Mouse (Mus musculus): Measurements from ENCODE around the gene Cmya5. TPM values are rescaled to one million over a fixed set of nuclear protein-coding genes. Genes with fewer than 3 reads are reported as not detected.
"Not testable (repeated sequence)": the region's sequence is repeated elsewhere in the genome, so short reads cannot be mapped to it uniquely, and the experiment has no call there.

Cmya5 gene
- polyA plus RNA-seq, 1 experiment from 2014 or later: 0.11 TPM

GRCm38 (mm10) chr13:93102340-93103090 is 42.0 kb downstream of the Cmya5 start:
- no peak for ATAC-seq (ENCODE audit: low read depth)

GRCm38 (mm10) chr13:93098596-93098995 is 45.9 kb downstream of the Cmya5 start:
- ATAC-seq (ENCODE audit: low read depth): no peak
- Histone ChIP-seq H3K9ac (no peak overlapping the region), H3K4me1 (replicated peaks) (no peaks in the 10 kb centered on the region), H3K27ac (replicated peaks) (no peak overlapping the region), H3K36me3 (no peaks in the 10 kb centered on the region), H3K4me2 (no peak overlapping the region), H3K27me3 (no peaks in the 10 kb centered on the region), H3K9me3 (no peaks in the 10 kb centered on the region), H3K4me3 (no peak overlapping the region)
- WGBS: 80% methylated on average over 3 of the region's 3 CpGs

More at GRCm38 (mm10) chr13:93102340-93103090, 42.0 kb downstream of the Cmya5 start:
- H3K9me3 ChIP-seq: no peaks in the 10 kb centered on the region
- H3K27ac ChIP-seq (replicated peaks): no peak overlapping the region
- WGBS: 67% methylated on average over 4 of the region's 4 CpGs
- H3K4me1 ChIP-seq (replicated peaks): no peaks in the 10 kb centered on the region
- no peak overlapping the region for H3K4me2 ChIP-seq
- no peaks in the 10 kb centered on the region for H3K27me3 ChIP-seq
- H3K36me3 ChIP-seq: no peaks in the 10 kb centered on the region
- no peak overlapping the region for H3K9ac ChIP-seq
- no peak overlapping the region for H3K4me3 ChIP-seq

- 96% methylated on average over 6 of the region's 6 CpGs for WGBS
- no peak for ATAC-seq (ENCODE audit: low read depth)
- Histone ChIP-seq H3K36me3 (no peaks in the 10 kb centered on the region), H3K4me3 (no peak overlapping the region), H3K27me3 (no peaks in the 10 kb centered on the region), H3K9me3 (no peaks in the 10 kb centered on the region), H3K4me1 (replicated peaks) (no peaks in the 10 kb centered on the region), H3K27ac (replicated peaks) (no peak overlapping the region), H3K4me2 (no peak overlapping the region), H3K9ac (no peak overlapping the region)
Observed at GRCm38 (mm10) chr13:93096643-93097042, 47.9 kb downstream of the Cmya5 start.

- Histone ChIP-seq H3K36me3 (no peaks in the 10 kb centered on the region), H3K9ac (no peak overlapping the region), H3K27ac (replicated peaks) (no peak overlapping the region), H3K4me2 (no peak overlapping the region), H3K4me1 (replicated peaks) (no peaks in the 10 kb centered on the region), H3K9me3 (no peaks in the 10 kb centered on the region), H3K27me3 (no peaks in the 10 kb centered on the region), H3K4me3 (no peak overlapping the region)
- no peak for ATAC-seq (ENCODE audit: low read depth)
- 91% methylated on average over 15 of the region's 15 CpGs for WGBS
Observed at GRCm38 (mm10) chr13:93095097-93095791, 49.3 kb downstream of the Cmya5 start.

- 89% methylated on average over 10 of the region's 10 CpGs for WGBS
- Histone ChIP-seq H3K27ac (replicated peaks) (no peak overlapping the region), H3K4me3 (no peak overlapping the region), H3K4me2 (no peak overlapping the region), H3K36me3 (no peaks in the 10 kb centered on the region), H3K4me1 (replicated peaks) (no peaks in the 10 kb centered on the region), H3K9me3 (no peaks in the 10 kb centered on the region), H3K9ac (no peak overlapping the region), H3K27me3 (no peaks in the 10 kb centered on the region)
- no peak for ATAC-seq (ENCODE audit: low read depth)
Observed at GRCm38 (mm10) chr13:93094204-93094935, 50.2 kb downstream of the Cmya5 start.

- H3K9me3 ChIP-seq: no peaks in the 10 kb centered on the region
- H3K9ac ChIP-seq: no peak overlapping the region
- no peaks in the 10 kb centered on the region for H3K36me3 ChIP-seq
- H3K27ac ChIP-seq (replicated peaks): no peak overlapping the region
- 90% methylated on average over 5 of the region's 5 CpGs for WGBS
- H3K4me1 ChIP-seq (replicated peaks): no peaks in the 10 kb centered on the region
- H3K27me3 ChIP-seq: no peaks in the 10 kb centered on the region
- H3K4me3 ChIP-seq: no peak overlapping the region
- H3K4me2 ChIP-seq: no peak overlapping the region
- no peak for ATAC-seq (ENCODE audit: low read depth)
Observed at GRCm38 (mm10) chr13:93093697-93094096, 50.8 kb downstream of the Cmya5 start.

GRCm38 (mm10) chr13:93092916-93093429 is 51.6 kb downstream of the Cmya5 start:
- H3K36me3 ChIP-seq: no peaks in the 10 kb centered on the region
- H3K4me2 ChIP-seq: no peak overlapping the region
- no peak for ATAC-seq (ENCODE audit: low read depth)
- H3K27me3 ChIP-seq: no peaks in the 10 kb centered on the region
- no peak overlapping the region for H3K27ac ChIP-seq (replicated peaks)
- H3K4me3 ChIP-seq: no peak overlapping the region
- WGBS: 74% methylated on average over 2 of the region's 2 CpGs
- H3K9ac ChIP-seq: no peak overlapping the region
- H3K9me3 ChIP-seq: no peaks in the 10 kb centered on the region
- H3K4me1 ChIP-seq (replicated peaks): no peaks in the 10 kb centered on the region

GRCm38 (mm10) chr13:93091866-93092455 is 52.6 kb downstream of the Cmya5 start:
- Histone ChIP-seq H3K4me1 (replicated peaks) (no peaks in the 10 kb centered on the region), H3K9me3 (no peaks in the 10 kb centered on the region), H3K27me3 (no peaks in the 10 kb centered on the region), H3K36me3 (no peaks in the 10 kb centered on the region), H3K4me2 (no peak overlapping the region), H3K4me3 (no peak overlapping the region), H3K27ac (replicated peaks) (no peak overlapping the region), H3K9ac (no peak overlapping the region)
- 90% methylated on average over 10 of the region's 10 CpGs for WGBS
- ATAC-seq (ENCODE audit: low read depth): no peak

- H3K4me1 ChIP-seq (replicated peaks): no peaks in the 10 kb centered on the region
- H3K9me3 ChIP-seq: no peaks in the 10 kb centered on the region
- H3K27me3 ChIP-seq: no peaks in the 10 kb centered on the region
- WGBS: 93% methylated on average over 9 of the region's 9 CpGs
- no peak overlapping the region for H3K27ac ChIP-seq (replicated peaks)
- H3K9ac ChIP-seq: no peak overlapping the region
- no peak overlapping the region for H3K4me2 ChIP-seq
- H3K36me3 ChIP-seq: no peaks in the 10 kb centered on the region
- no peak for ATAC-seq (ENCODE audit: low read depth)
- no peak overlapping the region for H3K4me3 ChIP-seq
Observed at GRCm38 (mm10) chr13:93091176-93091575, 53.3 kb downstream of the Cmya5 start.

GRCm38 (mm10) chr13:93089481-93089880 is 55.0 kb downstream of the Cmya5 start:
- Histone ChIP-seq H3K4me3 (no peak overlapping the region), H3K9me3 (no peaks in the 10 kb centered on the region), H3K9ac (no peak overlapping the region), H3K27ac (replicated peaks) (no peak overlapping the region), H3K4me2 (no peak overlapping the region), H3K27me3 (no peaks in the 10 kb centered on the region), H3K4me1 (replicated peaks) (no peaks in the 10 kb centered on the region), H3K36me3 (no peaks in the 10 kb centered on the region)
- no peak for ATAC-seq (ENCODE audit: low read depth)
- WGBS: 70% methylated on average over 5 of the region's 5 CpGs

GRCm38 (mm10) chr13:93085711-93086110 is 58.8 kb downstream of the Cmya5 start:
- no peak overlapping the region for H3K27ac ChIP-seq (replicated peaks)
- no peak overlapping the region for H3K4me3 ChIP-seq
- no peaks in the 10 kb centered on the region for H3K36me3 ChIP-seq
- no peak for ATAC-seq (ENCODE audit: low read depth)
- no peaks in the 10 kb centered on the region for H3K4me1 ChIP-seq (replicated peaks)
- WGBS: 88% methylated on average over 4 of the region's 4 CpGs
- no peak overlapping the region for H3K4me2 ChIP-seq
- H3K9ac ChIP-seq: no peak overlapping the region
- no peaks in the 10 kb centered on the region for H3K27me3 ChIP-seq
- H3K9me3 ChIP-seq: no peaks in the 10 kb centered on the region

GRCm38 (mm10) chr13:93082324-93082723 is 62.2 kb downstream of the Cmya5 start:
- not testable (repeated sequence) for H3K4me1 ChIP-seq (replicated peaks); H3K4me2 ChIP-seq; H3K27me3 ChIP-seq; H3K27ac ChIP-seq (replicated peaks); ATAC-seq (ENCODE audit: low read depth); H3K4me3 ChIP-seq; H3K36me3 ChIP-seq; H3K9ac ChIP-seq; H3K9me3 ChIP-seq
- WGBS: 77% methylated on average over 1 of the region's 1 CpGs

All from neural tube, embryonic 13.5 days (tissue).